Comparison of ENCODE assay signal across 27 mouse cellular contexts in genomic region chr2:101638979-101639839, GRCm38 (mm10). TPM values are rescaled to one million over a fixed set of nuclear protein-coding genes. Genes with fewer than 3 reads are reported as not detected.
DNase-seq lines count a peak whose midpoint lies in the region; ATAC-seq and TF ChIP-seq lines count a peak whose summit lies in the region.
"Had no signal": no experiment of that assay in that cellular context is flagged by ENCODE, and none has a peak within 500 bp of the region (broad histone marks: within the 10 kb centered on the region; RNA-seq: fewer than 3 reads in every experiment).

No protein-coding gene starts in this region.

- 44% methylated on average over 7 of the region's 7 CpGs for WGBS in hindbrain, embryonic 11.5 days
- 50% methylated on average over 7 of the region's 7 CpGs for WGBS in hindbrain, postnatal 0 days
- 60% methylated on average over 7 of the region's 7 CpGs for WGBS in forebrain, postnatal 0 days

- intact Hi-C loops in heart, postnatal 25 days (cut with DNase I), result no loop called here

- peak; percentile 47 for DNase-seq in hindbrain, embryonic 11.5 days (ENCODE audit: low spot score)
- DNase-seq in hindbrain, postnatal 0 days (ENCODE audit: low spot score), result no peak
- DNase-seq in embryo, embryonic 11 days, result peak; percentile 63
- no peak for DNase-seq in forebrain, postnatal 0 days
- peak; percentile 50 for DNase-seq in neural tube, embryonic 10.5 days (ENCODE audit: extremely low spot score, low spot score)
- DNase-seq in heart, postnatal 25 days (ENCODE audit: low spot score), result no peak
- no peak for DNase-seq in adrenal gland, postnatal 14 days
- DNase-seq: cerebellum, adult 9-10 months; heart, postnatal 10 days; layer of hippocampus, postnatal 36 days; liver, postnatal 0 days; lung, postnatal 14 days; spleen, adult 18-20 months; thymus, postnatal 4 days had no signal

- no peak overlapping the region for H3K4me2 ChIP-seq in hindbrain, embryonic 11.5 days (replicated peaks; ENCODE audit: low read depth, low read length)
- no peak overlapping the region for H3K4me2 ChIP-seq in hindbrain, postnatal 0 days (ENCODE audit: low read depth, low read length)
- H3K4me2 ChIP-seq in forebrain, postnatal 0 days (ENCODE audit: low read depth), result no peak overlapping the region
- H3K4me2 ChIP-seq: embryonic facial prominence, embryonic 15.5 days had no signal

- no peak for TF ChIP-seq CTCF in hindbrain, postnatal 0 days (IDR thresholded peaks at IDR 0.05; ENCODE audit: low read depth)
- no peak for TF ChIP-seq CTCF in forebrain, postnatal 0 days (IDR thresholded peaks at IDR 0.05; ENCODE audit: low read depth)

- H3K9me3 ChIP-seq in hindbrain, embryonic 11.5 days (ENCODE audit: control insufficient read depth, low read length), result no peaks in the 10 kb centered on the region
- no peaks in the 10 kb centered on the region for H3K9me3 ChIP-seq in hindbrain, postnatal 0 days (ENCODE audit: low read length)
- no peaks in the 10 kb centered on the region for H3K9me3 ChIP-seq in forebrain, postnatal 0 days (ENCODE audit: low read length)
- H3K9me3 ChIP-seq: embryonic facial prominence, embryonic 15.5 days; heart, embryonic 10.5 days had no signal

- H3K27ac ChIP-seq in hindbrain, embryonic 11.5 days (ENCODE audit: low read depth, low read length), result 0 out of 2 replicates have a peak overlapping the region, but pooled peaks have one; percentile 36
- no peak overlapping the region for H3K27ac ChIP-seq in hindbrain, postnatal 0 days
- H3K27ac ChIP-seq in forebrain, postnatal 0 days (ENCODE audit: low read depth, low read length), result no peak overlapping the region
- H3K27ac ChIP-seq: embryonic facial prominence, embryonic 15.5 days; heart, embryonic 10.5 days; kidney, postnatal 0 days had no signal

- H3K27me3 ChIP-seq in hindbrain, embryonic 11.5 days (ENCODE audit: control insufficient read depth, insufficient read depth, low read length), result no peaks in the 10 kb centered on the region
- no peaks in the 10 kb centered on the region for H3K27me3 ChIP-seq in hindbrain, postnatal 0 days (ENCODE audit: insufficient read depth, low read length)
- no peaks in the 10 kb centered on the region for H3K27me3 ChIP-seq in forebrain, postnatal 0 days (ENCODE audit: insufficient read depth, low read length)
- H3K27me3 ChIP-seq: embryonic facial prominence, embryonic 15.5 days had no signal

- no peaks in the 10 kb centered on the region for H3K36me3 ChIP-seq in hindbrain, embryonic 11.5 days (ENCODE audit: control insufficient read depth, insufficient read depth, low read length)
- H3K36me3 ChIP-seq in hindbrain, postnatal 0 days (ENCODE audit: insufficient read depth, low read length), result no peaks in the 10 kb centered on the region
- no peaks in the 10 kb centered on the region for H3K36me3 ChIP-seq in forebrain, postnatal 0 days (ENCODE audit: insufficient read depth)
- H3K36me3 ChIP-seq: embryonic facial prominence, embryonic 15.5 days; heart, embryonic 10.5 days had no signal

- peak; percentile 83 for ATAC-seq in hindbrain, embryonic 11.5 days (ENCODE audit: low FRiP score)
- ATAC-seq in hindbrain, postnatal 0 days, result no peak
- peak; percentile 16; the same call in 1 of the 2 replicates for ATAC-seq in forebrain, postnatal 0 days
- ATAC-seq in inflammation-experienced regulatory T-cells, adult 6 months, result no peak
- ATAC-seq: liver, postnatal 0 days had no signal

- no peak overlapping the region for H3K9ac ChIP-seq in hindbrain, embryonic 11.5 days (ENCODE audit: low read depth, low read length)
- no peak overlapping the region for H3K9ac ChIP-seq in hindbrain, postnatal 0 days (replicated peaks; ENCODE audit: low read length)
- H3K9ac ChIP-seq in forebrain, postnatal 0 days, result no peak overlapping the region
- H3K9ac ChIP-seq: embryonic facial prominence, embryonic 15.5 days; liver, postnatal 0 days had no signal

- no peaks in the 10 kb centered on the region for H3K4me1 ChIP-seq in hindbrain, embryonic 11.5 days (replicated peaks; ENCODE audit: control insufficient read depth, insufficient read depth, low read length)
- H3K4me1 ChIP-seq in hindbrain, postnatal 0 days (ENCODE audit: insufficient read depth, low read length), result no peaks in the 10 kb centered on the region
- H3K4me1 ChIP-seq in forebrain, postnatal 0 days (ENCODE audit: insufficient read depth), result no peaks in the 10 kb centered on the region
- H3K4me1 ChIP-seq: embryonic facial prominence, embryonic 15.5 days; heart, embryonic 10.5 days had no signal

- no peak overlapping the region for H3K4me3 ChIP-seq in hindbrain, embryonic 11.5 days (ENCODE audit: low read depth, low read length)
- no peak overlapping the region for H3K4me3 ChIP-seq in hindbrain, postnatal 0 days (ENCODE audit: low read length)
- no peak overlapping the region for H3K4me3 ChIP-seq in forebrain, postnatal 0 days (ENCODE audit: low read depth, low read length)
- H3K4me3 ChIP-seq: embryonic facial prominence, embryonic 15.5 days; heart, embryonic 10.5 days had no signal

RNA-seq across cellular contexts. Expression of gene Rag1, which starts 10.1 kb away (rescaled TPM):
- polyA plus RNA-seq in hindbrain, embryonic 11.5 days (2014; fragmentation: Nextera tagmentation; extraction: Ambion mirVana), result 0.39 and 0.59 TPM in 2 replicates
- 0.36 and 0.37 TPM in 2 replicates for total RNA-seq in hindbrain, postnatal 0 days (2014; rRNA removed)
- 0.08 and 0.11 TPM in 2 replicates for polyA plus RNA-seq in hindbrain, postnatal 0 days (2015; fragmentation: Nextera tagmentation; extraction: Ambion mirVana)
- 0.23 and 0.43 TPM in 2 replicates for total RNA-seq in forebrain, postnatal 0 days (2014; rRNA removed)
- polyA plus RNA-seq in forebrain, postnatal 0 days (2015; fragmentation: Nextera tagmentation; extraction: Ambion mirVana), result 0.04 and 0.10 TPM in 2 replicates
- polyA plus RNA-seq in inflammation-experienced regulatory T-cells, adult 6 months (2017; shearing (Covaris generic)), result not detected
- not detected for total RNA-seq in heart, postnatal 25 days (2021)
- 0.19 and 1.9 TPM in 2 replicates for total RNA-seq in adrenal gland, postnatal 14 days (2021)
- total RNA-seq: gastrocnemius, adult 18-20 months; liver, adult 2 months had no signal
- polyA plus RNA-seq: C2C12; heart, embryonic 10.5 days; intestine, embryonic 14.5 days; liver, adult 2 months had no signal

RNA-seq across cellular contexts. Expression of gene B230118H07Rik, which starts 10.1 kb away (rescaled TPM):
- polyA plus RNA-seq in hindbrain, embryonic 11.5 days (2014; fragmentation: Nextera tagmentation; extraction: Ambion mirVana), result 69.9 and 72.5 TPM in 2 replicates
- 12.6 and 13.3 TPM in 2 replicates for total RNA-seq in hindbrain, postnatal 0 days (2014; rRNA removed)
- 57.3 and 59.3 TPM in 2 replicates for polyA plus RNA-seq in hindbrain, postnatal 0 days (2015; fragmentation: Nextera tagmentation; extraction: Ambion mirVana)
- 20.0 and 29.5 TPM in 2 replicates for total RNA-seq in forebrain, postnatal 0 days (2014; rRNA removed)
- polyA plus RNA-seq in forebrain, postnatal 0 days (2015; fragmentation: Nextera tagmentation; extraction: Ambion mirVana), result 52.0 and 61.3 TPM in 2 replicates
- under 1 TPM in 2 of 3 experiments, not detected in 1; 0.59 to 0.79 TPM for polyA plus RNA-seq in inflammation-experienced regulatory T-cells, adult 6 months (2017; shearing (Covaris generic))
- 10 to 100 TPM; 80.0 to 90.7 TPM for total RNA-seq in heart, postnatal 25 days (2021)
- total RNA-seq in adrenal gland, postnatal 14 days (2021), result 31.8 and 32.7 TPM in 2 replicates

RNA-seq across cellular contexts. Expression of gene Rag2, which starts 14.7 kb away (rescaled TPM):
- polyA plus RNA-seq in hindbrain, embryonic 11.5 days (2014; fragmentation: Nextera tagmentation; extraction: Ambion mirVana), result 0.06 and 0.49 TPM in 2 replicates
- total RNA-seq in hindbrain, postnatal 0 days (2014; rRNA removed), result 0.07 TPM in 1 of 2 replicates, not detected in the other
- not detected in 2 replicates for polyA plus RNA-seq in hindbrain, postnatal 0 days (2015; fragmentation: Nextera tagmentation; extraction: Ambion mirVana)
- total RNA-seq in forebrain, postnatal 0 days (2014; rRNA removed), result not detected in 2 replicates
- polyA plus RNA-seq in forebrain, postnatal 0 days (2015; fragmentation: Nextera tagmentation; extraction: Ambion mirVana), result not detected in 2 replicates
- polyA plus RNA-seq in inflammation-experienced regulatory T-cells, adult 6 months (2017; shearing (Covaris generic)), result not detected
- not detected for total RNA-seq in heart, postnatal 25 days (2021)
- 0.48 TPM in 1 of 2 replicates, not detected in the other for total RNA-seq in adrenal gland, postnatal 14 days (2021)
- total RNA-seq: gastrocnemius, adult 18-20 months; layer of hippocampus, adult 18-20 months; layer of hippocampus, postnatal 36 days; left cerebral cortex, postnatal 25 days; liver, adult 2 months; megakaryocyte, adult 5-6 weeks; midbrain, postnatal 0 days had no signal
- polyA plus RNA-seq: C2C12; gonadal fat pad, adult 2 months; heart, embryonic 10.5 days; kidney, postnatal 0 days; liver, adult 2 months; midbrain, postnatal 0 days had no signal

RNA-seq across cellular contexts. Expression of gene Traf6, which starts 39.0 kb away (rescaled TPM):
- polyA plus RNA-seq in hindbrain, embryonic 11.5 days (2014; fragmentation: Nextera tagmentation; extraction: Ambion mirVana), result 16.5 and 19.2 TPM in 2 replicates
- total RNA-seq in hindbrain, postnatal 0 days (2014; rRNA removed), result 21.9 and 26.3 TPM in 2 replicates
- 6.1 and 6.8 TPM in 2 replicates for polyA plus RNA-seq in hindbrain, postnatal 0 days (2015; fragmentation: Nextera tagmentation; extraction: Ambion mirVana)
- total RNA-seq in forebrain, postnatal 0 days (2014; rRNA removed), result 19.5 and 26.0 TPM in 2 replicates
- 7.4 and 9.8 TPM in 2 replicates for polyA plus RNA-seq in forebrain, postnatal 0 days (2015; fragmentation: Nextera tagmentation; extraction: Ambion mirVana)
- polyA plus RNA-seq in inflammation-experienced regulatory T-cells, adult 6 months (2017; shearing (Covaris generic)), result 10 to 100 TPM; 10.8 to 15.1 (median 14.4) TPM
- total RNA-seq in heart, postnatal 25 days (2021), result 1 to 10 TPM; 8.9 to 9.3 TPM
- 16.1 and 17.0 TPM in 2 replicates for total RNA-seq in adrenal gland, postnatal 14 days (2021)

Comparison
In these comparisons a context has a peak if more than half of its experiments do, and no peak if none do; other contexts are left out.
1. ATAC-seq: peak in hindbrain, embryonic 11.5 days (single experiment) and forebrain, postnatal 0 days (single experiment); none in hindbrain, postnatal 0 days (single experiment) and inflammation-experienced regulatory T-cells, adult 6 months (single experiment).
2. DNase-seq: peak in hindbrain, embryonic 11.5 days (single experiment), embryo, embryonic 11 days (single experiment) and neural tube, embryonic 10.5 days (single experiment); none in hindbrain, postnatal 0 days (single experiment), forebrain, postnatal 0 days (single experiment), heart, postnatal 25 days (single experiment) and adrenal gland, postnatal 14 days (single experiment).